Mouse (Mus musculus): ENCODE data around the gene Gbf1. TPM values are rescaled to one million over a fixed set of nuclear protein-coding genes. Genes with fewer than 3 reads are reported as not detected.
"Not testable (repeated sequence)": the region's sequence is repeated elsewhere in the genome, so short reads cannot be mapped to it uniquely, and the experiment has no call there.

The Gbf1 gene
- total RNA-seq, 2 experiments from 2014 or later, result 50.2 to 50.5 TPM

DNA sequence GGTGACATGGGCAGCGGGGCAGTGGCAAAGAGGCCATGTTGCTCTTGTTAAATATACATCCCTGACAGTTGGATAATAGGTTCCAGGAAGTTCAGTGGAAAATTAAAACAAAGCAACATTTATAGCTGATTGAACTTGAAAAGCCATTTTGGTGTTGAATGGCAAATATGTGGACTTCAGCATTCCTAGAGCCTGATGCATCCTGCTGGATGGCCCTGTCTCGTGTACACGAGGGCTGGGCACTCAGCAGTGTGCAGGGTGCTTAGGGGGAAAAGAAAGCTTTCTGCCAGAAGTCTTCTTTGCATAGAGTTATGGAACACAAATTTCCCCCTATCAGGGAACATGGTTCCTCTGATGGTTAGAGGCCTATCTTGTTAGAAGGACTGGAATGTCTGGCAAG, 63.1 kb downstream of the Gbf1 start:
- peak; percentile 23 to 30 for DNase-seq
- intact Hi-C loops (cut with DNase I), result no loop called here

DNA sequence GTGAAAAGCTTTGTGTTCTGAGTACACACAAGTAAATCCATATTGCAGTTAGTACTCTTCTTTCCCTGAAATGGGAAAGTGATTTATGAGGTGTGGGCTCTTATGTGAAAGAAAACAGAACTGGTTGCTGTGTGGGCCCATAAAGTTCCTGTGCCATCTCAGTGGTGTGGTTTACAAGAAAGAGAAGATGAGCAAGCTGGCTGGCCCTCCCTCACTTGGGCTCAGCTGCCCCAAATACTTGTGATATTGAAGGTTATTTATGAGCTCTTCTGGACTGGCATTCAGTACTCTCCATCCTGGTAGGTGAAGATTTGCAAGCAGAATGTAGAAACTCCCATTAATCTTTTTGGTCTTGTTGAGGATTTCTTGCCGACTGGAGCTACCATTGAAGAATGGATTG, 64.4 kb downstream of the Gbf1 start:
- intact Hi-C loops (cut with DNase I), result no loop called here

DNA sequence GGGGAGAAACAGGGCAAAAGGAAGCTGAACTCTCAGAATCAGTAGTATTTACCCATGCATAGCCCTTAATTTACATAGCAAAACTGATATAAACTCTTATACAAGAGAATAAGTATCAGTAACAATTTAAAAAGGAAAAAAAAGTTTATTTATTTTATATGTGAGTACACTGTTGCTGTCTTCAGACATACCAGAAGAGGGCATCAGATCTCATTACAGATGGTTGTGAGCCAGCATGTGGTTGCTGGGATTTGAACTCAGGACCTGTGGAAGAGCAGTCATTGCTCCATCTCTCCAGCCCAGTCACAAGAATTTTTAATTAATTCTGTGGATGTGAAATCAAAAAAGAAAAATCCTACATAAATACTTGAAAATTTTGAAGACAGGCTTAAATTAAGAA, 65.0 kb downstream of the Gbf1 start:
- intact Hi-C loops (cut with DNase I); DNase-seq: not testable (repeated sequence)

More for the DNA sequence above, 64.4 kb downstream of the Gbf1 start:
- no peak for DNase-seq

DNA sequence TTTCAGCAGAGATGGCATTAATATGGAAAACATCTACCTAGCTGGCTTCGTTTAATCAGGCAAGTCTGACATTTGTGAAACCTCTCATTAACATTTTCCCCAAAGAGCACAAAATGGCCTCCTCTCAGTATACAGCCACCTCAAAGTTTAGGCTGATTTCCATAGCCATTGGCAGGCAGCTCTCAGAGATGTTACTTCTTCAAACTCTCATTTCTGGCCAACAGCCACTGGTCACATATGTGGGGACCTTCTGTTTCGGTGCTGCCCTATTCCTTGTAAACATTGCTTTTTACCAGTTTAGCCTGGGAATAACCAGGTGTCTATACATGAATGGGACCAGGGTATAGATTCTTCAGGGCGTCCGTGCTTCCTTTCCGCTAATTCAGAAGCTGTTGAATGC, 67.8 kb downstream of the Gbf1 start:
- intact Hi-C loops (cut with DNase I), result no loop called here
- DNase-seq, result no peak

DNA sequence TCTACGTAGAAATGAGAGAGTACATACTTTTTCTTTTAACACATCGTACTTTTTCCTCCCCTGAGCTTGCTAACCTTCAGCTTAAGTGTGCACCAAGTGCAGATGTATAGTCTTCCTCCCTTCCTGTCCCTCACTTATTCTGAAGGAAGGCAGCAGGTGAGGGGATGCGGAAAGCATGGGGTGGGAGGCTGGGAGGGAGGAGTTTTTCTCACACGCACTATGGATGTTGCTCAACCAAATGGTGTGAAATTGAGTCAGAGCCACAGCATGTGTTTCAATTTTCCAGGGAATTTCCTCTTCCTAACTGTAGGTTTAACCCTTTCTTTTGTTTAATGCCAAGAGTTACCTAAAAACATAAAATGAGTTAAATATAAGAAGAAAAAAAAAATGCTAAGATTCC, 70.8 kb downstream of the Gbf1 start:
- no peak for DNase-seq
- intact Hi-C loops (cut with DNase I), result no loop called here

DNA sequence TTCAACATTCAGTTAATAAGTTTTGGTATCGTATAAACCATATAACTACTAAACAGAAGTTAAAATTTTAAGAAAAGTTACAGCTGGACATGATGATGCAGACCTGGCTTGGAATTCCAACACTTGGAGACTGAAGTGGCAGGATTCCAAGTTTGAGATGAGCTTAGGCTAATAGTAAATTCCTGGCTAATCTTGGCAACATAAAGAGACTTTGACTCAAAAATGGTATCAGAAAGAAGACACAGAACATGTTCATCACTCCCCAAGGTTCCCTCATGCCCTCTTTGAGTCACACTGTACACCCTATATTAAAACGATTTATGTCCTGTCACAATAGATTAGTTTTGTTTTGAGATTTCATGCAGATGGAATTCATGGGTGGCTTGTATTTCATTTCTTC, 72.6 kb downstream of the Gbf1 start:
- peak; percentile 44 to 45 for DNase-seq
- intact Hi-C loops (cut with DNase I), result no loop called here

DNA sequence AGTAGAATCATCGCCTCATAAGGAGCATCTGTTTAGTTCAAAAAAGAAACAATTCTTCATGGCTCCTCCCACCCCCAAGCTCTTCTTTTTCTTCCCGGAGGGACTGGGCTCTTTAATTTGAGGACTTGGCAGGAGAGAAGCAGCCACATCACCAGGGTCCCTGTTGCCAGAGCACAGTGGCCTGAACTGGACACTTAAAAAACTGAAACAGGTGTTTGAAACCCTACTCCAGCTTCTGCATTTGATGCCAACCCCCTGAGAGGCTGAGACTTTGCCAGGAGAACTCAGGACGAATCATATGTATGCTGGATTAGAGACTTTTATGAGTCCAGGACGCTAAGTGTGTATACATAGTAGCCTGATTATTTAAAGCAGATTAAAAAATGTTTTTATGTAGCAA, 73.2 kb downstream of the Gbf1 start:
- DNase-seq, result peak; percentile 18 to 25

DNA sequence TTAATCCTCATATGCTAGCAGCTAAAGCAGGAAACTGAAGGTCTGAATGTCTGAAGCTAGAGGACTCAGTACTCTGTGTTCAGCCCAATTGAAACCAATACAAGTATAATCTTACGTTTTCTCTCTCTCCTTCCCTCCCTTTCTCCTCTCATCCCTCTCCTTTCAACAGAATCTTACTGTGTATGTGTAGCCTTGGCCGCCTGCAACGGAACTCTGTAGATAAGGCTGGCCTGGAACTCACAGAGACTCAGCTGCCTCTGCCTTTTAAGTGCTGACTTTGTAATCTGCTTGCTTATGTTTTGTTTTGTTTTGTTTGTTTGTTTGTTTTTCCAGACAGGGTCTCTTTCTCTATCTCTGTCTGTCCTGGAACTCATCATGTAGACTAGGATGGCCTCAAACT, 74.0 kb downstream of the Gbf1 start:
- no peak for DNase-seq
- intact Hi-C loops (cut with DNase I), result no loop called here

More for the DNA sequence above, 73.2 kb downstream of the Gbf1 start:
- intact Hi-C loops (cut with DNase I), result no loop called here

DNA sequence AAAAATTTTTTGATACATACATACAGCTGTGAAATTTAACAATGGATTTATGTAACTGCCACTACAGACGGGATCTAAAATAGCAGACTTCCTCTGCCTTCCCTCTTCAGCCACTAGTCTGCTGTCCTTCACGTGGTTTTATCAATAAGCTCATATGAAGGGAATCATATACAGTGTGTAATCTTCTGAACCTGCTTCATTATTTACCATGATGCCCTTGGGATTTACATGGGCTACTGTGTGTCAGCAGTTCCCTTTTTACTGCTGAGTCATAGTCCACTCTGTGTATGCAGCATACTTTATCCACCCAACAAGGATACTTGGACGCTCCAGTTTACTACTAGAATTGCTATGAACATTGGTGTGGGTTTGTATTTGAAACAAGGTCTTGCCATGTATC, 75.0 kb downstream of the Gbf1 start:
- no peak for DNase-seq
- intact Hi-C loops (cut with DNase I), result no loop called here

DNA sequence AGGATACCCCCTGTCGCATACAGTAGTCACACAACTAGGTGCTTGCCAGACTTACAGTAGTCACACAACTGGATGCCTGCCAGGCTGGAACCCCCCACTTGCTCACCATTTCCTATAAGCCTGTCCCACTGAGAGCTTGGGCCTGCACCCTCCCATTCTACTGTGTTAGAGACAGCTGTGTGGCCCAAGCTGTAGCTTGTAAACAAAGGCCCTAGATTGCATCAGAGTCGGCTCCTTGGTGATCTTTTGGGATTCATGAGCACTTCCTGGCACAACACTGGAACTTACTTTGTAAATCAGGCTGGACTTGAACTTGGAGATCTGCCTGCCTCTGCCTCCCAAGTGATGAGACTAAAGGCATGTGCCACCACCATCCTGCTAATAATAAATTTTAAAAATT, 82.1 kb downstream of the Gbf1 start:
- DNase-seq, result no peak
- intact Hi-C loops (cut with DNase I), result no loop called here

DNA sequence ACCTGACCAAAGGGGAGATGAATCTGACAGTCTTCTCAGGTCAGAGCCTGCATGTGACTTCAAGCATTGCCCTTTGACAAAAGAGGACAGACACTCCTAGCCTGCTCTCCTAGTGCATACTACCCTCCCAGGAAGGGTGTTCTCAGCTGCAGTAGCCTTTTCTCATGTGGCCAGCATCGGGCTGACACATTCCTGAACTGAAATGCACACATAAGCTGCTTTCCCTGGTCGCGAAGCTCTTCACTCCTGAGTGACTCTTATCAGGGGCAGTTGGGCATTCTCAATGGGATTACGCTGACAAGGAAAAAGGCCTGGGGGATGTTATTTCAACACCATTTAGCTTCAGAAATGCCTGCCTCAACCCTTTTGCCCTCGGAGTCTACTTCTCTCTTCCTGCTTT, 84.3 kb downstream of the Gbf1 start:
- intact Hi-C loops (cut with DNase I), result no loop called here
- DNase-seq, result no peak

DNA sequence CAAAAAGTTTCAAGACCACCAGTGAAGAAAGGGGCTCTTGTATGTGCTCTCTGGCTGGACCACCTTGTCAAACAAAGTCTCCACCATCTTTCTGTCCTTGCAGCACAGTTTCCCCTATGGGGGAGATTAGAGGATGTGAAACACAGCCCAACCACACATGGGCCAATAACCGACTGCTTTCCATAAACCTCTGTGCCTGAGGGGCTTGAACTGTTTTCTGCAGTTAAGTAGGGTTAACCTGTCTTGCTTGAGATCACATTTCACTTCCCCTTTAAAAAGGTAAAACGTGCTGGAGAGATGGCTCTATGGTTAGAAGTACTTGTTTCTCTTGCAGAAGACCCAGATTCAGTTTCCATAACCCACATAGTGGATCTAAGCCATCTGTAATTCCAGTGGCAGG, 87.9 kb downstream of the Gbf1 start:
- intact Hi-C loops (cut with DNase I), result no loop called here
- no peak for DNase-seq

DNA sequence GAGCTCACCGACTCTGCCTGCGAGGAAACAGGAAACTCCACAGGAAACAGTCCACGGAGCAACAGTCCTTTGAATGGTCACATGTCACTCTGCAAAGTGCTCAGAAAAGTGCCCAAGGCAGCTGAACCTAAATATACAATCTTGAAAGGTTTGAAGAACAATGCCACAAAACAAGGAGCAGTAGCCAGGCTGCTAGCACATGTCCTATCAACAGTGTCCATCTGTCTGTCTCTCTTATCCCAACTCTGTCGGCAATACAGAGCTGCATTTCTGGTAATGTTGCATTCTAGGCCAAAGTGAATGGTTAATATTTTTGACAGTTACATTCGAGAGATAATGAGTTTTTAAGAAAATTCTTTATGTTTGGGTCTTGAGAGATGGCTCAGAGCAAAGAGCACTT, 90.1 kb downstream of the Gbf1 start:
- intact Hi-C loops (cut with DNase I), result no loop called here
- DNase-seq, result no peak

DNA sequence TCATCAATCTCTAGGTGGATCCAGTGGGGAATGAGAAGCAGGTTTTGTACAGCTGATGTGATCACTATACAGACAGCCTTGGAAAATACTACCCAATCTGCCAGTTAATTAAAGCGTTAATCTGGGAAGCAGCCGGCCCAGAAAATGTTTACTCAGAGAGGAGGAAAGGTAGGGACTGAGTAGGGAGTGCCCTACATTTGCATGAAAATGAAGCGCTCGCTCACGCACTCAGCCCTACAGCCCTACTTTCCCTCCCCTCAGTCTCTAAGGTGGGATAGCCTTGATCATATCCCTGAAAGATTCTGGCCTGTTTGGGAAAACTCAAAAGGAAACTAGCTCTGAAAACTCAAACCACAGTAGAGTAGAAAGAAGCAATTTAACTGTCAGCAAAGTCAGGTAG, 92.3 kb downstream of the Gbf1 start:
- no peak for DNase-seq
- intact Hi-C loops (cut with DNase I), result no loop called here

DNA sequence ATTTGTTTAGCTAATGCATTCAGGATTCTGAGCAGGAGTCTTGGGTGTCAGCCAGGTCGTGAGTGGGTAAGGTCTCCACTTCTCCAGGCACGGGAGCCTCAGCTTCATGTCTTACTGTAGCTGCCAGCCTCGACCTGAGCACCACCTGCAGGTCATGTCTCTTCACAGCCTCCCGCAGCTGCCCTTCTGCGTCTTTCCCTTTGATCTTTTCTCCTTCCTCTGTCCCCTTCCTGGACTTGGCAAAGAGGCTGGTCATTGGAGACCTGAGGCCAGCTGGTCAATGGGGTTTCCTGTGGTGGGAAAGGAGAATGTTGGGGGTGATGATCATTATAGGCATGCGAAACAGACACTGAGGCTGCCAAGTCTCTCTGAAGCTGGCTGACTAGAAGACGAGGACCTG, 96.7 kb downstream of the Gbf1 start:
- intact Hi-C loops (cut with DNase I), result no loop called here
- peak; percentile 19 to 20 for DNase-seq

DNA sequence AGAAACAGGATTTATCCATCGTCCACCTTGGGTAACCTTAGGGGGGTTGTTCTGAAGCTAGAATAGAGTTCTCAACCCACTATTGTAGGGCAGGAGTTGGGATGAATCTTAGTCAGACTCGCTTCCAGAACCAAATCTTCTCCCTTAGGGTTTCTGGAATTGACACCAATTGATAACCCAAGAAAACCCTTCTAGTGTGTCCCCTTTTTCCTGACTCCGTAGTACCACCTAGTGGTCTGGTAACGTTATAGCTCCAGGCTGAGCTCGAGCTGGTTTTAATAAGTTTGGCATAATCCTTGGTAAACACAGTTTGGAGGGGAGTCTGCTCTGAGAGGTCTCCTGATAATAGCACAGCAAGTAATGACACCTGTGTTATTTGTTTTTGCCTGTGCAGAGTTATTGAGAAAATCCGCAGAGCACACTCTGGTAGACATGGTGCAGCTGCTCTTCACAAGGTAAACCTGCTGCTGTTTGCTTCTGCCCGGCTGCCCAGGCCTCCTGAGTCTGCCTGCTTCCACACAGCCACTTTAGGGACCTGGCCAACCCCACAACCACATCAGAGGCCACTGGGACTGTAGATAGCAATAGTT, 101.9 kb downstream of the Gbf1 start:
- DNase-seq, result peak; percentile 45 to 68

DNA sequence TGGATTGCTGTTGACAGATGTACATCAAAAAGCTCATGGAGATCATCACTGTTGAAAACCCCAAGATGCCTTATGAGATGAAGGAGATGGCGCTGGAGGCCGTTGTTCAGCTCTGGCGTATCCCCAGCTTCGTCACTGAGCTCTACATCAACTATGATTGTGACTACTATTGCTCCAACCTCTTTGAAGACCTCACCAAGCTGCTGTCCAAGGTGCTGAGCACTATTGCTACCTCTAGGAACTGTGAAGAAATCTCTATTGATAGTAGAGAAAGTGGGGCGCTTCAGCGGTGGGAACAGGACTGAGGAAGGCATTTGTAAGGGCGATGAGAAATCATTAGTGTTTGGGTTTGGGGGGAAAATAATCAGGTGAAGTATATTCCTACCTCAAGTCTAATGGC, 112.5 kb downstream of the Gbf1 start:
- DNase-seq, result no peak
- intact Hi-C loops (cut with DNase I), result no loop called here

More for the DNA sequence above, 101.9 kb downstream of the Gbf1 start:
- intact Hi-C loops (cut with DNase I), result loop anchor here (1.0 to 5.0 kb wide), 2 partner anchors 119 to 167 kb away; no protein-coding TSS in a partner anchor

DNA sequence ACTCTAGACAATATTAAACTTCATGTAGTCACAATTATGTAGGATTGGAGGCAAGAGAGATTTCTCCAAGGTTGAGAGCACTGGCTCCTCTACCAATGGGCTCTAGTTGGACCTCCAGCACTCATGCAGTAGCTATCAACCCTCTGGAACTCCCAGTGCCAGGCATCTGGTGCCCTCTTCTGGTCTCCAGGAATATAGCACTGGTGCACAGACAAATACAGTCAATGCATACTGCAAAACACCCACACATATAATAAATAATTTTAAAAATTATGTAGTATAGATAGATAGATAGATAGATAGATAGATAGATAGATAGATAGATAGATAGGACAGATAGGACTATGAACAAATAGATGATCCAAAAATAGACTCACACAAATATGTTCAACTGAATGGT, 123.0 kb downstream of the Gbf1 start:
- intact Hi-C loops (cut with DNase I), result no loop called here
- peak in 1 of 2 experiments; percentile 30 for DNase-seq

DNA sequence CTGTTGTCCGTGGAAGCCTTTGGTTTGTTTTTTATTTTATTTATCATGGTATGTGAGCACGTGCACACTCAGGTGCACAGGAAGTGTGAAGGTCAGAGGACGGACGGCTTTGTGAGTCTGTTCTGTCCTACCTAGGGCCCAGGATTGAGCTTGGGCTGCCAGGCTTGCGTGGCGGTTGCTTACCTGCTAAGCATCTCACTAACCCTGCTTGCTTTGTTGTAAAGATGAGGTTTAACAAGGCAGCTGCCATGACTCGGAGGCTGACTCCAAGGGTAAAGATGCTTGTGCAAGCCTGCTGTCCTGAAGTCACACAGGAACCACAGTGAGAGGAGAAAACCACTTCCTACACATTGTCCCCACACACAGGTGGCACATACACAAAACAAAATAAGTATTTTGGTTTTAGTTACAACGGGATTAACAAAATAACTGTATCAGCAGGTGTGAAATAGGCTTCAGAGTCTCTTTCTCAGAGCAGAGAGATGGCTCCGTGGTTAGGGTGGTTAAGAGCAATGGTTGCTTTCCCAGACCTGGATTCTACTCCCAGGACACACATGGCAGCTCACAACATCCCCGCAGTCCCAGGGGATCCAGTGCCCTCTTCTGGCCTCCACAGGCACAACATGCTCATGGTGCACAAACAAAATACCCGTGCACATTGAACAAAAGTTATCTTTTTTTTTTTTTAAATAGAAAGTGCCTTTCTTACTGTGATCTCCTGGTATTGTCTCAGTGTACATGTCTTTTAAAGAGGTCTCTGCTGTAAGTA, 130.0 kb downstream of the Gbf1 start:
- intact Hi-C loops (cut with DNase I), result no loop called here

DNA sequence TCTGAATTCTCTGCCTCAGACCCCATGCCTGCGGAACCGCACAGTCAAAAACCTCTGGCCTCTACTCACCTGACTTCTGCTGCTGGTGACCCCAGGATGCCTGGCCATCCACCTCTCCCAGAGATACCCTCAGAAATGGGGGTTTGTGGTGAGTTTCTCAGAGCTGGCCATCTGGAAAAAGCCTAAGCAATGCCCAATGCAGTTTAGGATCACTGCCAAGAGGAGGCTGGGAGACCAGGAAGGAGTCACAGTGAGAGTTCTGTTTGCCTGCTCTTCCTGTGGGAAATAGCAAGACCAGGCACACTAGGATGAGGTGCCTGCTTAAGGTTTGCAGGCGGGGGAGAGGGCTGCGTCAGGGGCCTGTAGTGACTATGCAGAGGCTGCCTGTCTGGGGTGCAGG, 132.4 kb downstream of the Gbf1 start:
- intact Hi-C loops (cut with DNase I), result no loop called here
- no peak for DNase-seq

More for the DNA sequence above, 130.0 kb downstream of the Gbf1 start:
- DNase-seq, result no peak

DNA sequence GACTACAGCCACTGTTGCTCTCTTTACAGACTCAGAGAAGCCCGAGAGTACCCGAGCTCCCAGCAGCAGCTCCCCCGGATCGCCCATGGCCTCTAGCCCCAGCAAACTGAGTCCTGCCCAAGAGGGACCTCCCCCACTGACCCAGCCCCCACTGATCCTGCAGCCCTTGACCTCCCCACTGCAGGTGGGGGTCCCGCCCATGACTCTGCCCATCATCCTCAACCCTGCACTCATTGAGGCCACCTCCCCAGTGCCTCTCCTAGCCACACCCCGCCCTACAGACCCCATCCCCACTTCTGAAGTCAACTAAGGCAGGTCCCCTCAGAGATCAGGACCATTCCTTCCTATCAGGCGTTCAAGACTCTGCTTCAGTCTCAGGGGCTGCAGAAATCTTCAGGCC, 133.3 kb downstream of the Gbf1 start:
- DNase-seq, result no peak
- intact Hi-C loops (cut with DNase I), result no loop called here

DNA sequence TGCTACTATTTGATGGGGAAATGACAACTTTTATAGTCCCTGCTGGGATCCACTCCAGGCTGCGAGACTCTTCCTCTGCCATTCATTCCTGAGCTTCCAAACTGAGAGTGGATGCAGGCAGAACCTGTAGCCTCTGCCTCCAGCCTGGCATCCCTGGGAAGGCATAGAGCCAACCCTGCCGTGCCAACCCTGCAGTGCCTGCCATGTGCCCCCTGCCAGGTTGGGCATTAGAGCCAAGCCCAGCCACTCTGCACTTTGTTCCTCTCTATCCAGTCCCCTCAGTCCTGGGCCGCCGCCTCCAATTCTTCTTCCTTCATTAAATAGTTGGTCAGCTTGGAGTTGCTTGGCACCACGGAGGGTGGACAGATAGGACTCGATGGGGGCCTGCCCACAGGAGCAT, 133.7 kb downstream of the Gbf1 start:
- intact Hi-C loops (cut with DNase I), result no loop called here
- DNase-seq, result peak; percentile 40 to 49

DNA sequence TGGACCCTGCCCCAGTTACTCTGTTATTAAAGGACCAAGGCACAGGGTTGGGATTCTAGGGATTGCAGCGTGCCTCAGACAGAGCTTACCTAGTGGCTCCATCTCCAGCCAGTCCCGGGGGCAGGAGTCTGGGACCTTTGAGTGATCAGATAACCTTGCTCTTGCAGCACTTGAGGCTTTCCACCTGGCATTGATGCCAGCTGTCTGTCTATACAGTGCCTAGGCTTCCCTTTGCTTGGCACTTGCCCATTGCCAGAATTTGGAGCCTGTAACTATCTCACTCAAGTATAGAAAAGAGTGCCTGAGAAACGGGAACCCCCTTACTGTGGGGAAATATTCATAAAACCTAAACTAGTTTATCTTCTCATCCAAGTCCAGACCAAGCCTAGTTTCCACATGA, 134.6 kb downstream of the Gbf1 start:
- DNase-seq, result no peak
- intact Hi-C loops (cut with DNase I), result no loop called here
